Mouse (Mus musculus) retina, embryonic 14.5 days (tissue): ENCODE data around the gene Rere.
A peak's percentile ranks its signal among the peaks of the same experiment; 100 is the strongest.
"Not testable (repeated sequence)": the region's sequence is repeated elsewhere in the genome, so short reads cannot be mapped to it uniquely, and the experiment has no call there.

Experiments
- DNase-seq: peaks from one replicate; pipeline ENCODE4 v3.0.0-alpha.2; 2015; ENCODE audit warnings: low spot score

The Rere gene

GRCm38 (mm10) chr4:150283335-150283638 lies 1.8 kb downstream of the Rere start:
- DNase-seq: peak; percentile 54

- DNase-seq: peak; percentile 85
Measured at GRCm38 (mm10) chr4:150283993-150284392, 2.5 kb downstream of the Rere start.

GRCm38 (mm10) chr4:150286980-150287379 lies 5.5 kb downstream of the Rere start:
- DNase-seq: no peak

- DNase-seq: not testable (repeated sequence)
Measured at GRCm38 (mm10) chr4:150287463-150287862, 6.0 kb downstream of the Rere start.

- DNase-seq: no peak
Measured at GRCm38 (mm10) chr4:150291900-150292299, 10.5 kb downstream of the Rere start.

GRCm38 (mm10) chr4:150294870-150295269 lies 13.4 kb downstream of the Rere start:
- no peak for DNase-seq

GRCm38 (mm10) chr4:150295966-150296365 lies 14.5 kb downstream of the Rere start:
- no peak for DNase-seq

- no peak for DNase-seq
Measured at GRCm38 (mm10) chr4:150302726-150303125, 21.3 kb downstream of the Rere start.

- DNase-seq: no peak
Measured at GRCm38 (mm10) chr4:150306701-150307100, 25.3 kb downstream of the Rere start.

- no peak for DNase-seq
Measured at GRCm38 (mm10) chr4:150307226-150307625, 25.8 kb downstream of the Rere start.

GRCm38 (mm10) chr4:150311431-150311830 lies 30.0 kb downstream of the Rere start:
- DNase-seq: no peak

GRCm38 (mm10) chr4:150312646-150313045 lies 31.2 kb downstream of the Rere start:
- DNase-seq: no peak

GRCm38 (mm10) chr4:150315301-150315700 lies 33.9 kb downstream of the Rere start:
- DNase-seq: peak; percentile 64

- DNase-seq: no peak
Measured at GRCm38 (mm10) chr4:150316546-150316945, 35.1 kb downstream of the Rere start.

- DNase-seq: no peak
Measured at GRCm38 (mm10) chr4:150325046-150325801, 43.8 kb downstream of the Rere start.

- DNase-seq: no peak
Measured at GRCm38 (mm10) chr4:150326005-150326404, 44.6 kb downstream of the Rere start.

GRCm38 (mm10) chr4:150327476-150327875 lies 46.0 kb downstream of the Rere start:
- DNase-seq: no peak

- DNase-seq: no peak
Measured at GRCm38 (mm10) chr4:150333927-150334682, 52.7 kb downstream of the Rere start.

GRCm38 (mm10) chr4:150337260-150337659 lies 55.8 kb downstream of the Rere start:
- DNase-seq: no peak

GRCm38 (mm10) chr4:150338906-150339650 lies 57.6 kb downstream of the Rere start:
- DNase-seq: peak; percentile 45

- DNase-seq: no peak
Measured at GRCm38 (mm10) chr4:150340796-150341525, 59.5 kb downstream of the Rere start.

- no peak for DNase-seq
Measured at GRCm38 (mm10) chr4:150344526-150344925, 63.1 kb downstream of the Rere start.
